Mouse (Mus musculus): ENCODE results near the gene Adgrf3.

The Adgrf3 gene

GRCm38 (mm10) chr5:30201521-30201920 lies 4.0 kb downstream of the Adgrf3 start:
- DNase-seq (ENCODE audit: low spot score) = no peak

GRCm38 (mm10) chr5:30198257-30198656 lies 7.3 kb downstream of the Adgrf3 start:
- DNase-seq (ENCODE audit: low spot score) = no peak

- no peak for DNase-seq (ENCODE audit: low spot score)
These were observed 10.2 kb downstream of the Adgrf3 start for GRCm38 (mm10) chr5:30195340-30195739.

DNA sequence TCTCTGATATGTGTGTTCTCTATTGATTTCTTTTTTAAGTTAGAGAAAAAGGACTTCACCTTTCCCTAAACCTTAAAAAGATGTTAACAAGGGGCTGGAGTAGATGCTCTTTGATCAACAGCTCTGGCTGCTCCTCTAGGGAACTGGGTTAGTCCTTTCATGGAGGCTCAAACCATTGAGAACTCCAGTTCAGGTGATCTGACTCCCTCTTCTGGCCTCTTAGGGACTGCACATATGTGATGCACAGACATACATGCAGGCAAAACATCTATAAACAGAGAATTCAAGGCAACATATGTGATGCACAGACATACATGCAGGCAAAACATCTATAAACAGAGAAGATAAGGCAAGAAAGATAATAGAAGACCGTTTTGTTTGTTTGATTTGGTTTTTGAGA lies 13.1 kb downstream of the Adgrf3 start:
- no peak for DNase-seq (ENCODE audit: low spot score)

- DNase-seq (ENCODE audit: low spot score) = no peak
These were observed 17.6 kb downstream of the Adgrf3 start for GRCm38 (mm10) chr5:30187687-30188485.

DNA sequence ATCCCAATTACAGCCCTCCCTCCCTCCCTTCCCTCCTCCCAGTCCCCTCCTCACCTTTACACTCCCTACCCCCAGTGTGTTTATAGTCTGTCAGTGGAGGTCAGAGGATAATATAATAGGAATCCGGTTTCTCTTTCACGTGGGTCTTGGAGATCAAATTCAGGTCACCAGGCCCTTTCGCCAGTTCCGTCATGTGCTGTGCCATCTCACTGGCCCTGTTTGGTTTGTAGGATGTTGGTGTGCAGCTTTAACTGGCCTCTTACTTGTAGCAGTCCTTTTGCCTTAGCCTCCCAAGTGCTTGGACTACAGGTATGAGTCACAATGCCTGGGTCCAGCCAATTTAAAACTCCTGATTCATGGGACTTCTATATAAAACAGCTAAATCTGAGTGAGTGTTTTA lies 29.7 kb downstream of the Adgrf3 start:
- DNase-seq (ENCODE audit: low spot score) = no peak

- no peak for DNase-seq (ENCODE audit: low spot score)
These were observed 32.4 kb downstream of the Adgrf3 start for GRCm38 (mm10) chr5:30172931-30173692.

- DNase-seq (ENCODE audit: low spot score) = no peak
These were observed 33.4 kb downstream of the Adgrf3 start for GRCm38 (mm10) chr5:30172115-30172514.

GRCm38 (mm10) chr5:30170303-30170940 lies 35.1 kb downstream of the Adgrf3 start:
- no peak for DNase-seq (ENCODE audit: low spot score)

- DNase-seq (ENCODE audit: low spot score) = no peak
These were observed 40.1 kb downstream of the Adgrf3 start for GRCm38 (mm10) chr5:30165234-30165946.

DNA sequence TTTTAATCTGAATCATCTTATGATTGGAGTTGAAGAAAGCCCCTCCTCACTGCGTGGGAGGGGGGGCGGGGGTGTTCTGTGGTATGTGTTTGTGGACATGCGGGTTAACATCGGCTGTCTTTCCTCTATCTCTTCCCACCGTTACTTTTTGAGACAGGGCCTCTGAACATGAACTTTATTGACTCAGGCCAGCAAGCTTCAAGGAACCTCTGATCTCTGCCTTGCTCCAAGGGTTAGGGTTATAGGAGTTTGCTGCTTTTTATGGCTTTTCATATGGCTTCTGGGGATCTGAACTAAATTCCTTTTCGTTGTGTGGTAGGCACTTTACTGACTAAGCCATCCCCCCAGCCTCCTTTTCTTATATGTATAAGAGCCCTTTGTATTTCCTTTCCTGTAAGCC lies 43.2 kb downstream of the Adgrf3 start:
- no peak for DNase-seq (ENCODE audit: low spot score)

- no peak for DNase-seq (ENCODE audit: low spot score)
These were observed 43.7 kb downstream of the Adgrf3 start for GRCm38 (mm10) chr5:30161836-30162235.

DNA sequence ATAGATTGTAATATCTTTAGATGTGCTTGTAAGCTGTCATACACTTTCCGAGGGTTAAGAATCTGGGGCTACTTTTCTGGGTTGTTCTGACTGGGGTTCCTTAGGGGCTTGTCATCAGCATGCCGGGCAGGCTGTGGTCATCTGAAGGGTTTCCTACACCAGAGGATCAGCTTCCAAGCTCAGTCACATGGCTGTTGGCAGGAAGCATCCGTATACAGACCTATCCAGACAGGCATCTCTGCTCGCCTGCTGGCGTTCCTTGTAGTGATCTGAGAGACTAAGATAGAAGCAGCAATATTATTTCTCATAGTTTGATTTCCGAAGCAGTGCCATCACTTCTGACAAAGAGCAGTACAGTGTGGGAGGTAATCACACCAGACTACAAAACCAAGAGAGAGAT lies 45.9 kb downstream of the Adgrf3 start:
- DNase-seq (ENCODE audit: low spot score) = no peak

- DNase-seq (ENCODE audit: low spot score) = no peak
These were observed 49.5 kb downstream of the Adgrf3 start for GRCm38 (mm10) chr5:30155821-30156629.

DNA sequence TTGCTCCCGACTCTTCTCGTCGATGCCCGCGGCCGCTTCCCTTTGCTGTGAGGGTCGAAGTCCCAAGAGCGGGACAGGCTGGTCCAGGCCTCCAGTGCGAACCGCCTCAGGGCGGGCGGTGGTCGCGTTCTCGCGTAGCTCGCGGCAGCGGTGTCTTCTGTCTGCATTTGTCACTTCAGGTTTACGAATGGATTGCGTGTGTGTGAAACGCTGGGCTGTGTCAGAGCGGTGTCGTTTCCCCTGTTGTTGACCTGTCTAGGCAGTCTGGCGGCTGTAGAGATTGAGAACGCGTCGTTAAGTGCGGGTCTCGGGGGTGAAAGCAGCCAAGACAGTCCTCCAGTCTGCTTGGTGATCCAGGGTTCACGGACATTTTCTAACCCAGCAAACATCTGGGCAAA lies 50.1 kb downstream of the Adgrf3 start:
- DNase-seq (ENCODE audit: low spot score) = no peak

DNA sequence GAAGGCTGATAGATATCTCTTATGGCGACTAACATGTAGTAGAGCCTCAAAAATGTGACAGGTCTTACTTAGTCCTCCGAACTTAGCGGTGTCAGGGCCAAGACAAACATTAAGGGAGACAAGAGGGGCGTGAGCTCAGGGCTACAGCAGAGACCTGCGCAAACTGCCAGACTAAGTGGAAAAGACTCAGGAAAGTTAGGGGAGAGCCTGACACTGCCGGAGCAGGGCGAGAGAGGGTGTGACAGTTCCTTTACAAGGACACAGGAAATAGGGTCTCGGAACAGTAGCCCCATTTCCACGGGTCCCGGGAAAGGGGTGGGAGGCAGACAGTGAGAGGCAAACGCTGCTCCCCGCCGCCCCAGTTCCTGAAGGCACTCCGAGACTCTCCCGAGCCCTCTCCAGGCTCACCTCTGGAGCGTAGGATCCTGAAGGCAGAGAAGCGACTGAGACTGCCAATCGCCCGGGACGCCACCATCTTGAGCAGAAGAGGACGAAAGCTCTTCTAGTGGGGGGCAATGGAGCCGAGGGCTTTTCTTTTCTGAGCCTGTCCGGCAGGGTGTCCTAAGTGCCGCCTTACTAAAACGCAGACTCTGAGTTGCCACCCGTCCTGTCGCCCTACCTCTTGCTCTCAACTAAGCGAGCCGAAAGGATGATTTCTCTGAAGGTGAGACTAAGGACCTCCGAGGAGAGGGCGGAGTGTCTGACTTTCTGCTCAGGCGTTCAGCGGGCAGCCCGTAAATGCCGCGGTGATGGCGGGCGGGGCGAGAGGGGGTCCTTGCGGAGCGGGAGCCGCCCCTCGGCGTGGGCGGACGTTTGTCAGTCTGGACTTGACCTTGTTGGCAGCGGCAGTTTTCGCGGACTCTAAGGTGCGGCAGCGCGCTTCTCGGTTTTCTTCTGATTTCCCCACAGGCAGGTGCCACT lies 50.8 kb downstream of the Adgrf3 start, which contains the start of the genes Hadha and Hadhb:
Gene Hadha (minus strand): TSS at position 689 of the 921 bp plus-strand sequence.
Gene Hadhb (plus strand): TSS at position 775 of the 921 bp plus-strand sequence.
- peak; percentile 95 for DNase-seq (ENCODE audit: low spot score)

DNA sequence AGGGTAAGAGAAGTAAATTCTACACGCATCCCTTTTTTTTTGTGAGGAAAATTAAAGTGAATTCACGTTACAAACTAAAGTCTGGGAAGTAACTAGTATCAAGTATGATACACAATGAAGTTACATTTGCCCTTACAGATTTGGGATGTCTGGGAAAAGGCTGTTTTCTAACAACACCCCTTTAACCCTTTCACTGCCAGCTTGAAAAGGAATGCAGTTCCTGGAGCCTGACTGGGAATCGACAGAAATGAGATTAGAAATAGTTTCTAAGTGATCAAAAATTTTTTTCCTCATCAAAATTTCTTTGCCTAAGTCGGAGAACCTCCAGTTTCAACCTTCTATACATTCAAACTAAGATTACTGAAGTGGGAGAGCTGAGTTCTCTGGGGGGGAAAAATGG lies 51.5 kb downstream of the Adgrf3 start:
- no peak for DNase-seq (ENCODE audit: low spot score)

DNA sequence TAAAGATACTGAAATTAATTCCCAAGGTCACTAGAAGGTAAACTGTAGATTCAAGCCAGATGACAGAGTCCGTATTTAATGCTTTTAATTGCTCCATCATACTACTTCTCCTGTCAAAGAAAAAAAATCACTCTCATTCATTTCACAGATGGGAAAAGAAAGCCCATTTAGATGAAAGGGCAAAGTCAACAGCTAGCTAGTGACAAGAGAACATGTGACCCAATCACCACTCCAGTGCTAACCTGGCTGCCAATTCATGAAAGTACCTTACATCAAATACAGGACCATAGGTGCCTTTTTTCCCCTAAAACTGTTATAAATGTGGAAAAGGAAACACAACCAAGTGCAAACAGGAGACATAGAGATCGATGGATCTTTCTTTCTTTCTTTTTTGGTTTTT lies 52.3 kb downstream of the Adgrf3 start:
- DNase-seq (ENCODE audit: low spot score) = no peak

DNA sequence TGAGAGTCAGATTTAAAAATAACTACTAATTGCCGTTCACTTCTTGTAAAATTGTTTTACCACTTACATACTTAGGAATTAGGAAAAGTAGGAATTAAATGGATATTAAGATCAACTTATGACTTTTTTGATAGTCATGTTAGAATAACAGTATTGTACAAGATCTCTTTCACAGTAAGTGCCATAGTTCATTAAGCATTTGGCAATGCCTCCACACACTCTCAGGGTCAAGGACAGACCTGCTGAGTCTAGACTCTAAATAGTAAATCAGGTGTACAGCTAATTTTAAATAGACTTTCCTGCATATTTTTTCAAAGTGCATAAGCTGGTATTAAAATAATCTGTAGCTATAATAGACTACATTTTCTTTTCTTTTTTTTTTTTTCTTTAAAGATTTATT lies 53.1 kb downstream of the Adgrf3 start:
- no peak for DNase-seq (ENCODE audit: low spot score)

DNA sequence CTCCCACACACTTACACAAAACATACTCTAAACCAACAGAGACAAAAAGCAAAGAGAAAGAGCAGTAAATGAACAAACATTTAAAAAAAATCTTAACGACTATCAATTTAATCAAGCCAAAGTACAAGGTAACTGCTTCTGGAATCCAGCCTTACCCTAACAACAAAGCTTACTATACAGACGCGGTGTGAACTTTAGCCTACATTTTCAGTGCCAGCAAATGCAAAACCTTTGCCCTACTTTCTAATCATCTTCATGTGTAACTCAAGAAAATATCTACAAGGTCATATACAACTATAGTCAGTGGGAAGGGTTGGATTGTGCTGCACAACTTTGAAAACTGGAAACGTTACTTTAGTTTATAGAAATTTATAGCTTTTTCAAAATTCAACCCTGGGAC lies 53.5 kb downstream of the Adgrf3 start:
- DNase-seq (ENCODE audit: low spot score) = no peak
